Mouse (Mus musculus) T-helper 1 cell (primary cell): ENCODE measurements around the gene Tlx3.

ENCODE experiments used
- in situ Hi-C: fragments of 300-600 bp; cut with MboI, MseI; formaldehyde crosslinking; loops from one replicate; pipeline ENCODE4 v1.15.1; 2025; ENCODE audit warnings: high pct_unique_total_duplicates

Tlx3 gene

GRCm38 (mm10) chr11:33197133-33197514, 6.3 kb downstream of the Tlx3 start:
- in situ Hi-C loops: no loop called here

- in situ Hi-C loops: no loop called here
Measured at GRCm38 (mm10) chr11:33196447-33197132, 6.8 kb downstream of the Tlx3 start.

- in situ Hi-C loops: no loop called here
Measured at GRCm38 (mm10) chr11:33195531-33196446, 7.6 kb downstream of the Tlx3 start.

- in situ Hi-C loops: no loop called here
Measured at GRCm38 (mm10) chr11:33195061-33195460, 8.3 kb downstream of the Tlx3 start.

- in situ Hi-C loops: no loop called here
Measured at GRCm38 (mm10) chr11:33193695-33194094, 9.7 kb downstream of the Tlx3 start.

- in situ Hi-C loops: no loop called here
Measured at GRCm38 (mm10) chr11:33181804-33182203, 21.6 kb downstream of the Tlx3 start.

- in situ Hi-C loops: no loop called here
Measured at GRCm38 (mm10) chr11:33180701-33181116, 22.7 kb downstream of the Tlx3 start.

GRCm38 (mm10) chr11:33179802-33180201, 23.6 kb downstream of the Tlx3 start:
- in situ Hi-C loops: loop anchor here (5.0 kb wide), 1 partner anchor 537 kb away; no protein-coding TSS in a partner anchor

GRCm38 (mm10) chr11:33176525-33177245, 26.7 kb downstream of the Tlx3 start:
- in situ Hi-C loops: loop anchor here (5.0 kb wide), 1 partner anchor 541 kb away; no protein-coding TSS in a partner anchor

- in situ Hi-C loops: loop anchor here (5.0 kb wide), 1 partner anchor 542 kb away; no protein-coding TSS in a partner anchor
Measured at GRCm38 (mm10) chr11:33175768-33176167, 27.6 kb downstream of the Tlx3 start.

- in situ Hi-C loops: loop anchor here (5.0 to 25.0 kb wide), 4 partner anchors 122 to 1542 kb away; no protein-coding TSS in a partner anchor
Measured at GRCm38 (mm10) chr11:33170489-33170888, 32.9 kb downstream of the Tlx3 start.

- in situ Hi-C loops: loop anchor here (25.0 kb wide), 2 partner anchors 899 to 1549 kb away; no protein-coding TSS in a partner anchor
Measured at GRCm38 (mm10) chr11:33162998-33163506, 40.3 kb downstream of the Tlx3 start, which contains the start of gene Npm1. Gene Npm1, minus strand, starts transcription at chr11:33163206.

GRCm38 (mm10) chr11:33162211-33162997, 41.0 kb downstream of the Tlx3 start:
- in situ Hi-C loops: loop anchor here (25.0 kb wide), 2 partner anchors 900 to 1550 kb away; no protein-coding TSS in a partner anchor

- in situ Hi-C loops: loop anchor here (25.0 kb wide), 2 partner anchors 903 to 1553 kb away; no protein-coding TSS in a partner anchor
Measured at GRCm38 (mm10) chr11:33159741-33160140, 43.6 kb downstream of the Tlx3 start.

GRCm38 (mm10) chr11:33157453-33158196, 45.8 kb downstream of the Tlx3 start:
- in situ Hi-C loops: loop anchor here (25.0 kb wide), 2 partner anchors 905 to 1555 kb away; no protein-coding TSS in a partner anchor

- in situ Hi-C loops: loop anchor here (25.0 kb wide), 2 partner anchors 906 to 1556 kb away; no protein-coding TSS in a partner anchor
Measured at GRCm38 (mm10) chr11:33156436-33157015, 46.9 kb downstream of the Tlx3 start.

- in situ Hi-C loops: loop anchor here (25.0 kb wide), 2 partner anchors 908 to 1558 kb away; no protein-coding TSS in a partner anchor
Measured at GRCm38 (mm10) chr11:33154459-33154858, 48.9 kb downstream of the Tlx3 start.

GRCm38 (mm10) chr11:33152997-33153396, 50.4 kb downstream of the Tlx3 start:
- in situ Hi-C loops: loop anchor here (25.0 kb wide), 2 partner anchors 909 to 1559 kb away; no protein-coding TSS in a partner anchor

- in situ Hi-C loops: loop anchor here (25.0 kb wide), 2 partner anchors 911 to 1561 kb away; no protein-coding TSS in a partner anchor
Measured at GRCm38 (mm10) chr11:33151780-33152145, 51.6 kb downstream of the Tlx3 start.
